Mouse (Mus musculus) layer of hippocampus, adult 2 months (tissue): ENCODE results near the gene Focad. TPM values are rescaled to one million over a fixed set of nuclear protein-coding genes. Genes with fewer than 3 reads are reported as not detected.

Source experiments
- DNase-seq, 2 experiments: peaks; one replicate each; pipeline ENCODE4 v3.0.0; 2022; ENCODE audit warnings: low spot score in 2 of 2
- H3K27ac ChIP-seq: fragments of 200-600 bp; 2 replicates; pipeline ENCODE4 v1.8.1; 2022
- H3K4me3 ChIP-seq: fragments of 200-600 bp; 2 replicates; pipeline ENCODE4 v1.8.1; 2022; ENCODE audit warnings: mild to moderate bottlenecking
- CTCF ChIP-seq: fragments of 200-600 bp; conservative IDR thresholded peaks from 2 replicates; pipeline ENCODE4 v1.8.1; 2022; ENCODE audit warnings: antibody characterized with exemption, mild to moderate bottlenecking, moderate library complexity
- total RNA-seq, 2 experiments: library from RNA; stranded (reverse); gene quantifications; 2 replicates each; pipeline ENCODE4 v1.2.3; 2021

Gene Focad
- total RNA-seq, 2 experiments from 2014 or later: 69.4 to 73.0 TPM

GRCm38 (mm10) chr4:88199186-88199585 lies 104.8 kb downstream of the Focad start:
- no peak for TF ChIP-seq CTCF
- DNase-seq: no peak
- Histone ChIP-seq H3K4me3 (no peak overlapping the region), H3K27ac (no peak overlapping the region)

GRCm38 (mm10) chr4:88201047-88201446 lies 106.6 kb downstream of the Focad start:
- H3K4me3 ChIP-seq: no peak overlapping the region
- no peak overlapping the region for H3K27ac ChIP-seq
- DNase-seq: no peak
- no peak for TF ChIP-seq CTCF

GRCm38 (mm10) chr4:88208676-88209075 lies 114.2 kb downstream of the Focad start:
- TF ChIP-seq CTCF: no peak

GRCm38 (mm10) chr4:88209351-88209814 lies 115.0 kb downstream of the Focad start:
- peak overlapping the region; percentile 39; the same call in 1 of the 2 replicates for H3K27ac ChIP-seq
- no peak overlapping the region for H3K4me3 ChIP-seq
- peak; percentile 35 to 53 for DNase-seq
- no peak for TF ChIP-seq CTCF

More at GRCm38 (mm10) chr4:88208676-88209075, 114.2 kb downstream of the Focad start:
- no peak overlapping the region for H3K4me3 ChIP-seq
- H3K27ac ChIP-seq: no peak overlapping the region
- DNase-seq: no peak

GRCm38 (mm10) chr4:88210602-88211001 lies 116.2 kb downstream of the Focad start:
- no peak for DNase-seq
- TF ChIP-seq CTCF: no peak
- no peak overlapping the region for H3K27ac ChIP-seq
- H3K4me3 ChIP-seq: no peak overlapping the region

- peak overlapping the region; percentile 51 for H3K27ac ChIP-seq
- DNase-seq: peak in 1 of 2 experiments; percentile 55
- H3K4me3 ChIP-seq: no peak overlapping the region
- TF ChIP-seq CTCF: no peak
Observed at GRCm38 (mm10) chr4:88211200-88211885, 116.9 kb downstream of the Focad start.

- TF ChIP-seq CTCF: no peak
- DNase-seq: no peak
- Histone ChIP-seq H3K4me3 (no peak overlapping the region), H3K27ac (no peak overlapping the region)
Observed at GRCm38 (mm10) chr4:88213895-88214294, 119.5 kb downstream of the Focad start.

GRCm38 (mm10) chr4:88218286-88218685 lies 123.9 kb downstream of the Focad start:
- H3K4me3 ChIP-seq: no peak overlapping the region
- H3K27ac ChIP-seq: no peak overlapping the region
- TF ChIP-seq CTCF: no peak
- DNase-seq: no peak

- no peak for DNase-seq
- H3K27ac ChIP-seq: no peak overlapping the region
- no peak overlapping the region for H3K4me3 ChIP-seq
- no peak for TF ChIP-seq CTCF
Observed at GRCm38 (mm10) chr4:88218797-88219196, 124.4 kb downstream of the Focad start.

- TF ChIP-seq CTCF: no peak
- no peak for DNase-seq
- Histone ChIP-seq H3K27ac (no peak overlapping the region), H3K4me3 (no peak overlapping the region)
Observed at GRCm38 (mm10) chr4:88231375-88231774, 136.9 kb downstream of the Focad start.

GRCm38 (mm10) chr4:88235941-88236340 lies 141.5 kb downstream of the Focad start:
- no peak for TF ChIP-seq CTCF
- no peak overlapping the region for H3K27ac ChIP-seq
- no peak for DNase-seq
- no peak overlapping the region for H3K4me3 ChIP-seq

GRCm38 (mm10) chr4:88236926-88237756 lies 142.7 kb downstream of the Focad start:
- H3K27ac ChIP-seq: peak overlapping the region; percentile 15

GRCm38 (mm10) chr4:88238351-88238750 lies 143.9 kb downstream of the Focad start:
- H3K4me3 ChIP-seq: no peak overlapping the region
- no peak for DNase-seq
- H3K27ac ChIP-seq: peak overlapping the region; percentile 21; the same call in 1 of the 2 replicates
- no peak for TF ChIP-seq CTCF

More at GRCm38 (mm10) chr4:88236926-88237756, 142.7 kb downstream of the Focad start:
- H3K4me3 ChIP-seq: no peak overlapping the region
- DNase-seq: no peak
- TF ChIP-seq CTCF: no peak
